Mouse (Mus musculus) liver, adult (tissue): ENCODE results near the gene Clstn1.

Source experiments
- GATA4 ChIP-seq: IDR thresholded peaks from 2 replicates; pipeline ENCODE4 v1.6.1; 2014; ENCODE audit warnings: mild to moderate bottlenecking, low read length; ENCODE audit not compliant: insufficient replicate concordance

The Clstn1 gene

GRCm38 (mm10) chr4:149691368-149691767 is 105.1 kb downstream of the Clstn1 start:
- TF ChIP-seq GATA4, result no peak

- no peak for TF ChIP-seq GATA4
These were observed 110.1 kb downstream of the Clstn1 start for GRCm38 (mm10) chr4:149696189-149696971.

- TF ChIP-seq GATA4, result no peak
These were observed 111.4 kb downstream of the Clstn1 start for GRCm38 (mm10) chr4:149697506-149698196.

- TF ChIP-seq GATA4, result peak; percentile 51; the same call in 1 of the 2 replicates
These were observed 112.0 kb downstream of the Clstn1 start for GRCm38 (mm10) chr4:149698197-149698821.
